Mouse (Mus musculus): ENCODE data around the gene Oxsr1. TPM values are rescaled to one million over a fixed set of nuclear protein-coding genes. Genes with fewer than 3 reads are reported as not detected.
"Not testable (repeated sequence)": the region's sequence is repeated elsewhere in the genome, so short reads cannot be mapped to it uniquely, and the experiment has no call there.

Gene Oxsr1
- polyA plus RNA-seq, 1 experiment from 2014 or later, result 19.9 TPM

- no peak overlapping the region for H3K9ac ChIP-seq
- H3K4me3 ChIP-seq, result no peak overlapping the region
- no peaks in the 10 kb centered on the region for H3K9me3 ChIP-seq
- H3K27ac ChIP-seq, result no peak overlapping the region
- H3K4me2 ChIP-seq (replicated peaks), result no peak overlapping the region
- peaks cover 43% of the 10 kb centered on the region for H3K36me3 ChIP-seq
- H3K27me3 ChIP-seq (replicated peaks), result no peaks in the 10 kb centered on the region
- no peaks in the 10 kb centered on the region; the same call in 1 of the 2 replicates for H3K4me1 ChIP-seq
- ATAC-seq (ENCODE audit: low FRiP score, low read depth), result no peak
- 77% methylated on average over 10 of the region's 10 CpGs for WGBS
Observed at GRCm38 (mm10) chr9:119240286-119240997, 81.8 kb downstream of the Oxsr1 start.

GRCm38 (mm10) chr9:119239274-119239673 lies 83.0 kb downstream of the Oxsr1 start:
- Histone ChIP-seq H3K9ac (no peak overlapping the region), H3K4me2 (replicated peaks) (no peak overlapping the region), H3K9me3 (no peaks in the 10 kb centered on the region), H3K4me3 (no peak overlapping the region), H3K36me3 (peaks cover 38% of the 10 kb centered on the region), H3K27me3 (replicated peaks) (no peaks in the 10 kb centered on the region), H3K4me1 (no peaks in the 10 kb centered on the region; the same call in 1 of the 2 replicates), H3K27ac (no peak overlapping the region)
- no peak for ATAC-seq (ENCODE audit: low FRiP score, low read depth)
- WGBS, result 94% methylated on average over 3 of the region's 3 CpGs

- Histone ChIP-seq H3K4me3 (no peak overlapping the region), H3K27me3 (replicated peaks) (no peaks in the 10 kb centered on the region), H3K27ac (no peak overlapping the region), H3K9ac (no peak overlapping the region), H3K4me1 (no peaks in the 10 kb centered on the region; the same call in 1 of the 2 replicates), H3K4me2 (replicated peaks) (no peak overlapping the region), H3K9me3 (no peaks in the 10 kb centered on the region), H3K36me3 (peaks cover 34% of the 10 kb centered on the region)
- WGBS, result 90% methylated on average over 4 of the region's 4 CpGs
- ATAC-seq (ENCODE audit: low FRiP score, low read depth), result no peak
Observed at GRCm38 (mm10) chr9:119238796-119239195, 83.4 kb downstream of the Oxsr1 start.

GRCm38 (mm10) chr9:119231552-119231951 lies 90.7 kb downstream of the Oxsr1 start:
- no peaks in the 10 kb centered on the region for H3K36me3 ChIP-seq
- 94% methylated on average over 7 of the region's 7 CpGs for WGBS
- H3K9me3 ChIP-seq, result no peaks in the 10 kb centered on the region
- no peak for ATAC-seq (ENCODE audit: low FRiP score, low read depth)
- H3K9ac ChIP-seq, result no peak overlapping the region
- no peaks in the 10 kb centered on the region for H3K27me3 ChIP-seq (replicated peaks)
- no peaks in the 10 kb centered on the region for H3K4me1 ChIP-seq
- H3K4me3 ChIP-seq, result no peak overlapping the region
- no peak overlapping the region for H3K27ac ChIP-seq
- H3K4me2 ChIP-seq (replicated peaks), result no peak overlapping the region

GRCm38 (mm10) chr9:119230829-119231228 lies 91.4 kb downstream of the Oxsr1 start:
- Histone ChIP-seq H3K4me1 (no peaks in the 10 kb centered on the region), H3K36me3 (peaks cover under 1% of the 10 kb centered on the region; the same call in 1 of the 2 replicates), H3K9me3 (no peaks in the 10 kb centered on the region), H3K27ac (no peak overlapping the region), H3K4me2 (replicated peaks) (no peak overlapping the region), H3K4me3 (no peak overlapping the region), H3K27me3 (replicated peaks) (no peaks in the 10 kb centered on the region), H3K9ac (no peak overlapping the region)
- 85% methylated on average over 2 of the region's 2 CpGs for WGBS
- no peak for ATAC-seq (ENCODE audit: low FRiP score, low read depth)

- Histone ChIP-seq H3K9me3 (0 out of 2 replicates have a peak, but pooled peaks cover 3% of the 10 kb centered on the region), H3K36me3 (peaks cover 6% of the 10 kb centered on the region; the same call in 1 of the 2 replicates), H3K4me2 (replicated peaks) (no peak overlapping the region), H3K27me3 (replicated peaks) (no peaks in the 10 kb centered on the region), H3K4me1 (no peaks in the 10 kb centered on the region), H3K27ac (no peak overlapping the region), H3K9ac (no peak overlapping the region), H3K4me3 (no peak overlapping the region)
- 95% methylated on average over 4 of the region's 4 CpGs for WGBS
- ATAC-seq (ENCODE audit: low FRiP score, low read depth), result no peak
Observed at GRCm38 (mm10) chr9:119220249-119220648, 102.0 kb downstream of the Oxsr1 start.

- Histone ChIP-seq H3K36me3 (peaks cover 6% of the 10 kb centered on the region; the same call in 1 of the 2 replicates), H3K27ac (no peak overlapping the region), H3K9me3 (0 out of 2 replicates have a peak, but pooled peaks cover under 1% of the 10 kb centered on the region), H3K27me3 (replicated peaks) (no peaks in the 10 kb centered on the region), H3K4me3 (no peak overlapping the region), H3K9ac (no peak overlapping the region), H3K4me2 (replicated peaks) (no peak overlapping the region), H3K4me1 (no peaks in the 10 kb centered on the region)
- WGBS, result 92% methylated on average over 2 of the region's 2 CpGs
- no peak for ATAC-seq (ENCODE audit: low FRiP score, low read depth)
Observed at GRCm38 (mm10) chr9:119219667-119220066, 102.6 kb downstream of the Oxsr1 start.

GRCm38 (mm10) chr9:119215341-119215740 lies 106.9 kb downstream of the Oxsr1 start:
- not testable (repeated sequence) for ATAC-seq (ENCODE audit: low FRiP score, low read depth); H3K4me1 ChIP-seq; H3K36me3 ChIP-seq; H3K4me2 ChIP-seq (replicated peaks); H3K9ac ChIP-seq; H3K27ac ChIP-seq; H3K9me3 ChIP-seq; H3K27me3 ChIP-seq (replicated peaks); H3K4me3 ChIP-seq
- WGBS, result 88% methylated on average over 2 of the region's 2 CpGs

GRCm38 (mm10) chr9:119214601-119215000 lies 107.6 kb downstream of the Oxsr1 start:
- Histone ChIP-seq H3K4me1 (no peaks in the 10 kb centered on the region), H3K36me3 (no peaks in the 10 kb centered on the region), H3K4me3 (no peak overlapping the region), H3K4me2 (replicated peaks) (no peak overlapping the region), H3K27ac (no peak overlapping the region), H3K27me3 (replicated peaks) (no peaks in the 10 kb centered on the region), H3K9me3 (no peaks in the 10 kb centered on the region), H3K9ac (no peak overlapping the region)
- ATAC-seq (ENCODE audit: low FRiP score, low read depth), result no peak
- WGBS, result 92% methylated on average over 6 of the region's 6 CpGs

- H3K27me3 ChIP-seq (replicated peaks), result no peaks in the 10 kb centered on the region
- H3K27ac ChIP-seq, result no peak overlapping the region
- H3K4me2 ChIP-seq (replicated peaks), result no peak overlapping the region
- H3K9ac ChIP-seq, result no peak overlapping the region
- H3K4me3 ChIP-seq, result no peak overlapping the region
- 81% methylated on average over 8 of the region's 8 CpGs for WGBS
- no peaks in the 10 kb centered on the region for H3K4me1 ChIP-seq
- no peaks in the 10 kb centered on the region for H3K36me3 ChIP-seq
- no peak for ATAC-seq (ENCODE audit: low FRiP score, low read depth)
- no peaks in the 10 kb centered on the region for H3K9me3 ChIP-seq
Observed at GRCm38 (mm10) chr9:119212996-119213395, 109.2 kb downstream of the Oxsr1 start.

- WGBS, result 97% methylated on average over 4 of the region's 4 CpGs
- Histone ChIP-seq H3K4me1 (no peaks in the 10 kb centered on the region), H3K9ac (no peak within 1 kb of the TSS), H3K27me3 (replicated peaks) (no peaks in the 10 kb centered on the region), H3K4me2 (replicated peaks) (no peak within 1 kb of the TSS), H3K4me3 (no peak within 1 kb of the TSS), H3K27ac (no peak within 1 kb of the TSS), H3K36me3 (no peaks in the 10 kb centered on the region), H3K9me3 (peaks cover 5% of the 10 kb centered on the region; the same call in 1 of the 2 replicates)
- ATAC-seq (ENCODE audit: low FRiP score, low read depth), result no peak
Observed at GRCm38 (mm10) chr9:119208998-119209397, 113.2 kb downstream of the Oxsr1 start, which contains the start of gene Slc22a13. Gene Slc22a13 (minus strand): TSS chr9:119209098.

- Histone ChIP-seq H3K36me3 (no peaks in the 10 kb centered on the region), H3K27ac (no peak overlapping the region), H3K4me3 (no peak overlapping the region), H3K9me3 (peaks cover 5% of the 10 kb centered on the region; the same call in 1 of the 2 replicates), H3K4me2 (replicated peaks) (no peak overlapping the region), H3K27me3 (replicated peaks) (no peaks in the 10 kb centered on the region), H3K4me1 (no peaks in the 10 kb centered on the region), H3K9ac (no peak overlapping the region)
- no peak for ATAC-seq (ENCODE audit: low FRiP score, low read depth)
- WGBS, result 85% methylated on average over 4 of the region's 4 CpGs
Observed at GRCm38 (mm10) chr9:119207113-119207512, 115.1 kb downstream of the Oxsr1 start.

- no peak overlapping the region for H3K9ac ChIP-seq
Observed at GRCm38 (mm10) chr9:119206666-119207065, 115.6 kb downstream of the Oxsr1 start.

More at GRCm38 (mm10) chr9:119206666-119207065, 115.6 kb downstream of the Oxsr1 start:
- H3K27me3 ChIP-seq (replicated peaks), result no peaks in the 10 kb centered on the region
- H3K9me3 ChIP-seq, result peaks cover 5% of the 10 kb centered on the region; the same call in 1 of the 2 replicates
- no peaks in the 10 kb centered on the region for H3K4me1 ChIP-seq
- WGBS, result 76% methylated on average over 2 of the region's 2 CpGs
- no peaks in the 10 kb centered on the region for H3K36me3 ChIP-seq
- ATAC-seq (ENCODE audit: low FRiP score, low read depth), result no peak
- no peak overlapping the region for H3K4me3 ChIP-seq
- no peak overlapping the region for H3K4me2 ChIP-seq (replicated peaks)
- H3K27ac ChIP-seq, result no peak overlapping the region
